Mouse (Mus musculus) hindbrain, embryonic 14.5 days (tissue): ENCODE data around the gene Gm20696. TPM values are rescaled to one million over a fixed set of nuclear protein-coding genes. Genes with fewer than 3 reads are reported as not detected.

ENCODE experiments used
- ATAC-seq: fragments of 200-750 bp; cut with Nextera tagmentation; 2 replicates; pipeline ENCODE4 v1.8.0; 2017; ENCODE audit warnings: moderate number of reproducible peaks, mild to moderate bottlenecking, moderate TSS enrichment, moderate library complexity; ENCODE audit not compliant: low FRiP score
- DNase-seq: peaks from one replicate; pipeline ENCODE4 v3.0.0-alpha.2; 2015; ENCODE audit warnings: low spot score
- H3K27ac ChIP-seq: fragments of 300-500 bp; sonication (generic); 2 replicates; pipeline ENCODE4 v1.5.1; 2014; ENCODE audit warnings: mild to moderate bottlenecking, moderate library complexity
- H3K27me3 ChIP-seq: fragments of 300-500 bp; sonication (generic); 2 replicates; pipeline ENCODE4 v1.6.1; 2014; ENCODE audit warnings: mild to moderate bottlenecking, low read length, mixed read lengths; ENCODE audit not compliant: control insufficient read depth, insufficient read depth
- H3K36me3 ChIP-seq: fragments of 300-500 bp; sonication (generic); replicated peaks from 2 replicates; pipeline ENCODE4 v1.6.1; 2014; ENCODE audit not compliant: control insufficient read depth, insufficient read depth
- H3K4me1 ChIP-seq: fragments of 300-500 bp; sonication (generic); replicated peaks from 2 replicates; pipeline ENCODE4 v1.6.1; 2014; ENCODE audit warnings: antibody characterized with exemption, low read length, mixed read lengths; ENCODE audit not compliant: control insufficient read depth, insufficient read depth
- H3K4me2 ChIP-seq: fragments of 300-500 bp; sonication (generic); replicated peaks from 2 replicates; pipeline ENCODE4 v1.6.1; 2014; ENCODE audit warnings: mild to moderate bottlenecking, moderate library complexity
- H3K4me3 ChIP-seq: fragments of 300-500 bp; sonication (generic); replicated peaks from 2 replicates; pipeline ENCODE4 v1.5.1; 2014; ENCODE audit warnings: mild to moderate bottlenecking, low read length
- H3K9ac ChIP-seq: fragments of 300-500 bp; sonication (generic); 2 replicates; pipeline ENCODE4 v1.6.1; 2014
- H3K9me3 ChIP-seq: fragments of 300-500 bp; sonication (generic); 2 replicates; pipeline ENCODE4 v1.6.1; 2016; ENCODE audit warnings: low read length; ENCODE audit not compliant: control insufficient read depth
- WGBS: fragments of 180-500 bp; shearing (Covaris S2); extraction: QIAGEN DNeasy Blood & Tissue Kit; methylation state at CpG from one replicate; pipeline ENCODE4 v1.1.7; 2014; 5-methylcytosine and 5-hydroxymethylcytosine counted together
- polyA plus RNA-seq: library from polyadenylated mRNA; unstranded; fragments of >200 nt; fragmentation: Nextera tagmentation; extraction: Ambion mirVana; gene quantifications from 2 replicates; pipeline ENCODE4 v1.2.1, GENCODE M21; 2014

Gene Gm20696
- polyA plus RNA-seq, 1 experiment from 2014 or later = 2.6 TPM

GRCm38 (mm10) chr6:99573343-99573742 is 93.3 kb downstream of the Gm20696 start:
- WGBS = 91% methylated on average over 2 of the region's 2 CpGs
- Histone ChIP-seq H3K27ac (no peak overlapping the region), H3K4me2 (no peak overlapping the region), H3K36me3 (no peaks in the 10 kb centered on the region), H3K9me3 (no peaks in the 10 kb centered on the region), H3K4me1 (no peaks in the 10 kb centered on the region), H3K27me3 (no peaks in the 10 kb centered on the region), H3K9ac (no peak overlapping the region), H3K4me3 (no peak overlapping the region)
- ATAC-seq = no peak
- no peak for DNase-seq

- H3K27ac ChIP-seq = no peak overlapping the region
- no peaks in the 10 kb centered on the region for H3K27me3 ChIP-seq
- H3K36me3 ChIP-seq = no peaks in the 10 kb centered on the region
- no peaks in the 10 kb centered on the region for H3K4me1 ChIP-seq
- H3K4me3 ChIP-seq = no peak overlapping the region
- no peak for DNase-seq
- H3K9ac ChIP-seq = no peak overlapping the region
- WGBS = 77% methylated on average over 5 of the region's 5 CpGs
- no peaks in the 10 kb centered on the region for H3K9me3 ChIP-seq
- ATAC-seq = no peak
- no peak overlapping the region for H3K4me2 ChIP-seq
Measured at GRCm38 (mm10) chr6:99572071-99572470, 94.5 kb downstream of the Gm20696 start.

- no peaks in the 10 kb centered on the region for H3K4me1 ChIP-seq
- ATAC-seq (no peak), DNase-seq (no peak)
- no peak overlapping the region for H3K4me3 ChIP-seq
- H3K36me3 ChIP-seq = no peaks in the 10 kb centered on the region
- no peak overlapping the region for H3K4me2 ChIP-seq
- no peaks in the 10 kb centered on the region for H3K9me3 ChIP-seq
- no peak overlapping the region for H3K27ac ChIP-seq
- no peak overlapping the region for H3K9ac ChIP-seq
- WGBS = 72% methylated on average over 8 of the region's 8 CpGs
- H3K27me3 ChIP-seq = no peaks in the 10 kb centered on the region
Measured at GRCm38 (mm10) chr6:99566921-99567320, 99.7 kb downstream of the Gm20696 start.

- Histone ChIP-seq H3K36me3 (no peaks in the 10 kb centered on the region), H3K9me3 (no peaks in the 10 kb centered on the region), H3K9ac (no peak overlapping the region), H3K4me3 (no peak overlapping the region), H3K4me2 (no peak overlapping the region), H3K27me3 (no peaks in the 10 kb centered on the region), H3K27ac (no peak overlapping the region), H3K4me1 (no peaks in the 10 kb centered on the region)
- WGBS = 80% methylated on average over 3 of the region's 3 CpGs
- DNase-seq (no peak), ATAC-seq (no peak)
Measured at GRCm38 (mm10) chr6:99564766-99565165, 101.8 kb downstream of the Gm20696 start.

- ATAC-seq (no peak), DNase-seq (no peak)
- Histone ChIP-seq H3K9me3 (no peaks in the 10 kb centered on the region), H3K36me3 (no peaks in the 10 kb centered on the region), H3K27ac (no peak overlapping the region), H3K4me2 (no peak overlapping the region), H3K9ac (no peak overlapping the region), H3K27me3 (no peaks in the 10 kb centered on the region), H3K4me1 (no peaks in the 10 kb centered on the region), H3K4me3 (no peak overlapping the region)
- WGBS = 87% methylated on average over 5 of the region's 5 CpGs
Measured at GRCm38 (mm10) chr6:99556950-99557349, 109.6 kb downstream of the Gm20696 start.

- H3K36me3 ChIP-seq = no peaks in the 10 kb centered on the region
- H3K4me2 ChIP-seq = no peak overlapping the region
- no peak for ATAC-seq
- no peak for DNase-seq
- H3K27me3 ChIP-seq = no peaks in the 10 kb centered on the region
- no peak overlapping the region for H3K9ac ChIP-seq
- 96% methylated on average over 1 of the region's 1 CpGs for WGBS
- no peak overlapping the region for H3K27ac ChIP-seq
- H3K9me3 ChIP-seq = 0 out of 2 replicates have a peak, but pooled peaks cover 8% of the 10 kb centered on the region
- no peak overlapping the region for H3K4me3 ChIP-seq
- no peaks in the 10 kb centered on the region for H3K4me1 ChIP-seq
Measured at GRCm38 (mm10) chr6:99552816-99553215, 113.8 kb downstream of the Gm20696 start.

- H3K27me3 ChIP-seq = no peaks in the 10 kb centered on the region
- DNase-seq = no peak
- H3K9me3 ChIP-seq = 0 out of 2 replicates have a peak, but pooled peaks cover 8% of the 10 kb centered on the region
- H3K27ac ChIP-seq = no peak overlapping the region
- WGBS = 90% methylated on average over 2 of the region's 2 CpGs
- no peak overlapping the region for H3K4me2 ChIP-seq
- no peak overlapping the region for H3K4me3 ChIP-seq
- ATAC-seq = no peak
- no peaks in the 10 kb centered on the region for H3K36me3 ChIP-seq
- no peaks in the 10 kb centered on the region for H3K4me1 ChIP-seq
- no peak overlapping the region for H3K9ac ChIP-seq
Measured at GRCm38 (mm10) chr6:99546416-99546815, 120.2 kb downstream of the Gm20696 start.

- Histone ChIP-seq H3K36me3 (no peaks in the 10 kb centered on the region), H3K4me3 (no peak overlapping the region), H3K27ac (no peak overlapping the region), H3K9me3 (0 out of 2 replicates have a peak, but pooled peaks cover 8% of the 10 kb centered on the region), H3K27me3 (no peaks in the 10 kb centered on the region), H3K4me1 (no peaks in the 10 kb centered on the region), H3K4me2 (no peak overlapping the region), H3K9ac (no peak overlapping the region)
- ATAC-seq (no peak), DNase-seq (no peak)
- WGBS = 83% methylated on average over 6 of the region's 6 CpGs
Measured at GRCm38 (mm10) chr6:99545437-99545836, 121.2 kb downstream of the Gm20696 start.

GRCm38 (mm10) chr6:99541105-99541504 is 125.5 kb downstream of the Gm20696 start:
- H3K4me2 ChIP-seq = no peak overlapping the region
- no peak overlapping the region for H3K4me3 ChIP-seq
- no peak overlapping the region for H3K27ac ChIP-seq
- H3K9ac ChIP-seq = no peak overlapping the region
- no peaks in the 10 kb centered on the region for H3K27me3 ChIP-seq
- H3K36me3 ChIP-seq = no peaks in the 10 kb centered on the region
- no peak for ATAC-seq
- 47% methylated on average over 3 of the region's 3 CpGs for WGBS
- H3K9me3 ChIP-seq = no peaks in the 10 kb centered on the region
- no peak for DNase-seq
- H3K4me1 ChIP-seq = no peaks in the 10 kb centered on the region

GRCm38 (mm10) chr6:99540653-99541052 is 125.9 kb downstream of the Gm20696 start:
- Histone ChIP-seq H3K9me3 (no peaks in the 10 kb centered on the region), H3K27me3 (no peaks in the 10 kb centered on the region)

More at GRCm38 (mm10) chr6:99540653-99541052, 125.9 kb downstream of the Gm20696 start:
- no peak overlapping the region for H3K4me2 ChIP-seq
- WGBS = 76% methylated on average over 6 of the region's 6 CpGs
- H3K9ac ChIP-seq = no peak overlapping the region
- no peak for ATAC-seq
- no peak for DNase-seq
- H3K4me1 ChIP-seq = no peaks in the 10 kb centered on the region
- H3K27ac ChIP-seq = no peak overlapping the region
- no peak overlapping the region for H3K4me3 ChIP-seq
- H3K36me3 ChIP-seq = no peaks in the 10 kb centered on the region
